Mouse (Mus musculus) mouse embryonic stem cell (cell line): ENCODE measurements around the gene Rnf5.

Experiments used
- in situ Hi-C, 2 experiments: fragments of 300-500 bp; cut with MboI; formaldehyde crosslinking; loops; 1 replicate in 1 of 2; 3 replicates in 1 of 2; pipeline ENCODE4 v1.14.3; 2019 to 2020; ENCODE audit warnings: low sequenced_read_pairs in 2 of 2, low pct_unique_long_range_greater_than_20kb in 1 of 2, mixed read lengths in 1 of 2; ENCODE audit not compliant: unreplicated experiment in 1 of 2

Rnf5 gene

GRCm38 (mm10) chr17:34603375-34604060 lies at the start of gene Rnf5:
Rnf5 (minus strand) TSS chr17:34603690.
- in situ Hi-C loops = no loop called here

- in situ Hi-C loops = no loop called here
These were observed 49.5 kb upstream of the Rnf5 start for GRCm38 (mm10) chr17:34652985-34653384.

- in situ Hi-C loops = no loop called here
These were observed 49.1 kb upstream of the Rnf5 start for GRCm38 (mm10) chr17:34652546-34652945.

- in situ Hi-C loops = no loop called here
These were observed 48.2 kb upstream of the Rnf5 start for GRCm38 (mm10) chr17:34651507-34652221.

GRCm38 (mm10) chr17:34650781-34651180 lies 47.3 kb upstream of the Rnf5 start:
- in situ Hi-C loops = no loop called here

GRCm38 (mm10) chr17:34649106-34649864 lies 45.8 kb upstream of the Rnf5 start:
- in situ Hi-C loops = loop anchor here in 1 of 2 experiments (10.0 kb wide), 1 partner anchor 296 kb away; no protein-coding TSS in a partner anchor

GRCm38 (mm10) chr17:34648141-34648890 lies 44.8 kb upstream of the Rnf5 start:
- in situ Hi-C loops = loop anchor here in 1 of 2 experiments (10.0 kb wide), 1 partner anchor 296 kb away; no protein-coding TSS in a partner anchor

- in situ Hi-C loops = loop anchor here in 1 of 2 experiments (10.0 kb wide), 1 partner anchor 298 kb away; no protein-coding TSS in a partner anchor
These were observed 43.7 kb upstream of the Rnf5 start, which contains the start of gene Atf6b for GRCm38 (mm10) chr17:34646906-34647787. Atf6b (plus strand) TSS chr17:34647146.

GRCm38 (mm10) chr17:34645831-34646511 lies 42.5 kb upstream of the Rnf5 start:
- in situ Hi-C loops = loop anchor here in 1 of 2 experiments (10.0 kb wide), 1 partner anchor 299 kb away; no protein-coding TSS in a partner anchor

GRCm38 (mm10) chr17:34645256-34645829 lies 41.9 kb upstream of the Rnf5 start:
- in situ Hi-C loops = loop anchor here in 1 of 2 experiments (10.0 kb wide), 1 partner anchor 299 kb away; no protein-coding TSS in a partner anchor

GRCm38 (mm10) chr17:34644608-34645007 lies 41.1 kb upstream of the Rnf5 start, which contains the start of gene Fkbpl:
Fkbpl (plus strand) TSS chr17:34644764.
- in situ Hi-C loops = loop anchor here in 1 of 2 experiments (10.0 kb wide), 1 partner anchor 300 kb away; no protein-coding TSS in a partner anchor

- in situ Hi-C loops = loop anchor here in 1 of 2 experiments (10.0 kb wide), 1 partner anchor 301 kb away; no protein-coding TSS in a partner anchor
These were observed 40.5 kb upstream of the Rnf5 start for GRCm38 (mm10) chr17:34643944-34644343.

- in situ Hi-C loops = loop anchor here in 1 of 2 experiments (10.0 kb wide), 1 partner anchor 301 kb away; no protein-coding TSS in a partner anchor
These were observed 39.9 kb upstream of the Rnf5 start for GRCm38 (mm10) chr17:34643379-34643778.

- in situ Hi-C loops = loop anchor here in 1 of 2 experiments (10.0 kb wide), 1 partner anchor 303 kb away; no protein-coding TSS in a partner anchor
These were observed 38.5 kb upstream of the Rnf5 start for GRCm38 (mm10) chr17:34641945-34642344.

GRCm38 (mm10) chr17:34640778-34641601 lies 37.5 kb upstream of the Rnf5 start:
- in situ Hi-C loops = loop anchor here in 1 of 2 experiments (10.0 kb wide), 1 partner anchor 304 kb away; no protein-coding TSS in a partner anchor
